Mouse (Mus musculus) lung, postnatal 0 days (tissue): ENCODE measurements around the gene Tepp.

ENCODE experiments used
- CTCF ChIP-seq: IDR thresholded peaks from 2 replicates; pipeline ENCODE4 v1.5.1; 2016; ENCODE audit warnings: antibody characterized with exemption, mild to moderate bottlenecking
- EP300 ChIP-seq: IDR thresholded peaks from 2 replicates; pipeline ENCODE4 v1.6.1; 2016; ENCODE audit warnings: antibody characterized with exemption, mild to moderate bottlenecking, control low read depth

DNA sequence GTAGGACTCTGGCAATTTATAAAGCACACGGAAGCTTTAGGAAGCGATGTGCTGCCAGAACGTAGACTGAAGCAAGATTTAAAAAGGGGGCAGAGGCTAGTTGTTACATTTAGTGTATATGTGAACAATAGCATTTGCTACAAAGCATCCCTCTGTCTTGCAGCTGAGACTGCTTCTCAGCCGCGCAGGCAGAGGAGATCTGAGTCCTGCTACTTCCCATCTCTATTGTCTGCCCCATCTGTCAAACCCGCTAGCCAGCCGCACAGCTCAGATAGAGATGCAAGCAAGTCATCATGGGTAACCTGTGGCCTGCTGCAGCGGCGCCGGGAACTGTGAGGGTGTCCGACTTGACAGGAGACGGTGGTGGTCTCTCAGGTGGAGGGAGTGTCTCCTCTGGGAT, 39.9 kb upstream of the Tepp start:
- TF ChIP-seq CTCF (no peak), EP300 (no peak)
